Mouse (Mus musculus) testis, adult 2 months (tissue): ENCODE data around the gene Spata2l. TPM values are rescaled to one million over a fixed set of nuclear protein-coding genes. Genes with fewer than 3 reads are reported as not detected.
"Not testable (repeated sequence)": the region's sequence is repeated elsewhere in the genome, so short reads cannot be mapped to it uniquely, and the experiment has no call there.

Experiments used
- H3K27ac ChIP-seq: fragments of 200-500 bp; 2 replicates; pipeline ENCODE4 v1.5.1; 2012; ENCODE audit warnings: low read depth, low read length; ENCODE audit not compliant: control insufficient read depth, insufficient read depth
- H3K27me3 ChIP-seq: fragments of 200-500 bp; 2 replicates; pipeline ENCODE4 v1.6.1; 2012; ENCODE audit warnings: mild to moderate bottlenecking, low read length, moderate library complexity; ENCODE audit not compliant: control insufficient read depth, insufficient read depth
- H3K36me3 ChIP-seq: fragments of 200-500 bp; 2 replicates; pipeline ENCODE4 v1.6.1; 2012; ENCODE audit warnings: mild to moderate bottlenecking, low read length; ENCODE audit not compliant: control insufficient read depth, insufficient read depth
- H3K4me1 ChIP-seq: fragments of 200-500 bp; 2 replicates; pipeline ENCODE4 v1.6.1; 2012; ENCODE audit warnings: low read length; ENCODE audit not compliant: control insufficient read depth, insufficient read depth
- H3K4me3 ChIP-seq: fragments of 200-500 bp; 2 replicates; pipeline ENCODE4 v1.5.1; 2012; ENCODE audit warnings: low read depth, mild to moderate bottlenecking, low read length, moderate library complexity, mixed read lengths; ENCODE audit not compliant: control insufficient read depth
- CTCF ChIP-seq: fragments of 200-500 bp; IDR thresholded peaks from 2 replicates; pipeline ENCODE4 v1.5.1; 2012; ENCODE audit warnings: low read depth, mild to moderate bottlenecking, inconsistent platforms, low read length, moderate library complexity; ENCODE audit not compliant: control insufficient read depth, insufficient read depth, insufficient replicate concordance
- POLR2A ChIP-seq: fragments of 200-500 bp; IDR thresholded peaks from 2 replicates; pipeline ENCODE4 v1.6.1; 2012; ENCODE audit warnings: low read depth, mild to moderate bottlenecking, inconsistent platforms, low read length, moderate library complexity; ENCODE audit not compliant: control insufficient read depth
- polyA plus RNA-seq: library from polyadenylated mRNA; depleted of rRNA; stranded (reverse); fragments of >200 nt; gene quantifications from 2 replicates; pipeline ENCODE4 v1.2.3, GENCODE M21; 2012

Spata2l gene
- polyA plus RNA-seq, 1 experiment, result 34.4 TPM

- peak overlapping the region; percentile 15 for H3K4me3 ChIP-seq
- no peaks in the 10 kb centered on the region for H3K27me3 ChIP-seq
- no peak overlapping the region for H3K27ac ChIP-seq
- TF ChIP-seq POLR2A (no peak), CTCF (no peak)
- H3K4me1 ChIP-seq, result peaks cover 3% of the 10 kb centered on the region
- H3K36me3 ChIP-seq, result peaks cover 4% of the 10 kb centered on the region
These were observed 20.6 kb downstream of the Spata2l start for GRCm38 (mm10) chr8:123215430-123215829.

- Histone ChIP-seq H3K4me3 (peak overlapping the region; percentile 91), H3K36me3 (peaks cover 4% of the 10 kb centered on the region), H3K27me3 (no peaks in the 10 kb centered on the region), H3K4me1 (peaks cover 3% of the 10 kb centered on the region), H3K27ac (peak overlapping the region; percentile 92)
- TF ChIP-seq CTCF, result no peak
- TF ChIP-seq POLR2A, result no peak
These were observed 22.8 kb downstream of the Spata2l start for GRCm38 (mm10) chr8:123213118-123213772.

GRCm38 (mm10) chr8:123212321-123213117 lies 23.5 kb downstream of the Spata2l start, which contains the start of the genes Chmp1a and Spata33:
TSS of gene Chmp1a (minus strand) at chr8:123212763.
TSS of gene Spata33 (plus strand) at chr8:123212832.
- H3K4me3 ChIP-seq, result peak within 1 kb of the TSS; percentile 91
- no peaks in the 10 kb centered on the region for H3K27me3 ChIP-seq
- TF ChIP-seq POLR2A, result peak; percentile 81
- TF ChIP-seq CTCF, result peak; percentile 51
- peaks cover 3% of the 10 kb centered on the region for H3K4me1 ChIP-seq
- peaks cover 4% of the 10 kb centered on the region for H3K36me3 ChIP-seq
- H3K27ac ChIP-seq, result peak within 1 kb of the TSS; percentile 92

- Histone ChIP-seq H3K4me3 (peak overlapping the region; percentile 91), H3K36me3 (peaks cover 6% of the 10 kb centered on the region), H3K4me1 (peaks cover 3% of the 10 kb centered on the region), H3K27ac (peak overlapping the region; percentile 69), H3K27me3 (no peaks in the 10 kb centered on the region)
- no peak for TF ChIP-seq CTCF
- TF ChIP-seq POLR2A, result no peak
These were observed 24.2 kb downstream of the Spata2l start for GRCm38 (mm10) chr8:123211876-123212275.

GRCm38 (mm10) chr8:123203571-123203970 lies 32.5 kb downstream of the Spata2l start:
- Histone ChIP-seq H3K4me1 (no peaks in the 10 kb centered on the region), H3K27me3 (no peaks in the 10 kb centered on the region), H3K4me3 (no peak overlapping the region), H3K27ac (no peak overlapping the region), H3K36me3 (0 out of 2 replicates have a peak, but pooled peaks cover 2% of the 10 kb centered on the region)
- TF ChIP-seq POLR2A (no peak), CTCF (no peak)

GRCm38 (mm10) chr8:123202288-123202687 lies 33.7 kb downstream of the Spata2l start:
- H3K27me3 ChIP-seq, result no peaks in the 10 kb centered on the region
- no peaks in the 10 kb centered on the region for H3K4me1 ChIP-seq
- H3K27ac ChIP-seq, result no peak overlapping the region
- H3K4me3 ChIP-seq, result no peak overlapping the region
- TF ChIP-seq CTCF (peak; percentile 58; the same call in 1 of the 2 replicates), POLR2A (no peak)
- H3K36me3 ChIP-seq, result 0 out of 2 replicates have a peak, but pooled peaks cover 2% of the 10 kb centered on the region

GRCm38 (mm10) chr8:123199864-123200263 lies 36.2 kb downstream of the Spata2l start:
- no peaks in the 10 kb centered on the region for H3K4me1 ChIP-seq
- no peaks in the 10 kb centered on the region for H3K36me3 ChIP-seq
- no peak overlapping the region for H3K27ac ChIP-seq
- H3K27me3 ChIP-seq, result no peaks in the 10 kb centered on the region
- H3K4me3 ChIP-seq, result no peak overlapping the region
- TF ChIP-seq CTCF (no peak), POLR2A (no peak)

- H3K36me3 ChIP-seq, H3K27me3 ChIP-seq, H3K27ac ChIP-seq, H3K4me1 ChIP-seq, H3K4me3 ChIP-seq: not testable (repeated sequence)
These were observed 39.0 kb downstream of the Spata2l start for GRCm38 (mm10) chr8:123197016-123197415.
